Mouse (Mus musculus) kidney, embryonic 15.5 days (tissue): Measurements from ENCODE around the gene C130032M10Rik. TPM values are rescaled to one million over a fixed set of nuclear protein-coding genes. Genes with fewer than 3 reads are reported as not detected.
"Not testable (repeated sequence)": the region's sequence is repeated elsewhere in the genome, so short reads cannot be mapped to it uniquely, and the experiment has no call there.

Experiments used
- ATAC-seq: fragments of 200-750 bp; cut with Nextera tagmentation; replicated peaks from 2 replicates; pipeline ENCODE4 v1.8.0; 2017; ENCODE audit warnings: moderate TSS enrichment; ENCODE audit not compliant: low FRiP score
- H3K27ac ChIP-seq: fragments of 300-500 bp; sonication (generic); 2 replicates; pipeline ENCODE4 v1.5.1; 2015; ENCODE audit warnings: mild to moderate bottlenecking, inconsistent platforms
- H3K27me3 ChIP-seq: fragments of 300-500 bp; sonication (generic); 2 replicates; pipeline ENCODE4 v1.6.1; 2015; ENCODE audit warnings: inconsistent platforms
- H3K36me3 ChIP-seq: fragments of 300-500 bp; sonication (generic); 2 replicates; pipeline ENCODE4 v1.6.1; 2015; ENCODE audit warnings: inconsistent platforms
- H3K4me1 ChIP-seq: fragments of 300-500 bp; sonication (generic); 2 replicates; pipeline ENCODE4 v1.6.1; 2015; ENCODE audit warnings: inconsistent platforms
- H3K4me2 ChIP-seq: fragments of 300-500 bp; sonication (generic); 2 replicates; pipeline ENCODE4 v1.6.1; 2015; ENCODE audit warnings: moderate library complexity, mild to moderate bottlenecking, inconsistent platforms
- H3K4me3 ChIP-seq: fragments of 300-500 bp; sonication (generic); replicated peaks from 2 replicates; pipeline ENCODE4 v1.5.1; 2015; ENCODE audit warnings: mild to moderate bottlenecking, inconsistent platforms
- H3K9ac ChIP-seq: fragments of 300-500 bp; sonication (generic); 2 replicates; pipeline ENCODE4 v1.6.1; 2015; ENCODE audit warnings: mild to moderate bottlenecking, inconsistent platforms
- H3K9me3 ChIP-seq: fragments of 300-500 bp; sonication (generic); replicated peaks from 2 replicates; pipeline ENCODE4 v1.6.1; 2016; ENCODE audit warnings: inconsistent platforms
- WGBS: fragments of 180-500 bp; shearing (Covaris S2); methylation state at CpG from one replicate; pipeline ENCODE4 v1.1.7; 2015; ENCODE audit warnings: mixed read lengths; 5-methylcytosine and 5-hydroxymethylcytosine counted together
- polyA plus RNA-seq: library from polyadenylated mRNA; unstranded; fragments of >200 nt; fragmentation: Nextera tagmentation; extraction: Ambion mirVana; gene quantifications from 2 replicates; pipeline ENCODE4 v1.2.1, GENCODE M21; 2015

The C130032M10Rik gene
- polyA plus RNA-seq, 1 experiment from 2014 or later, result 0.62 TPM

- H3K27me3 ChIP-seq, H3K4me3 ChIP-seq, H3K4me2 ChIP-seq, H3K36me3 ChIP-seq, ATAC-seq, H3K9me3 ChIP-seq, H3K27ac ChIP-seq, H3K9ac ChIP-seq: not testable (repeated sequence)
- H3K4me1 ChIP-seq, result peaks cover 27% of the 10 kb centered on the region
- 66% methylated on average over 4 of the region's 4 CpGs for WGBS
Observed at GRCm38 (mm10) chr9:114520529-114520928, 5.0 kb downstream of the C130032M10Rik start.

- Histone ChIP-seq H3K4me3 (no peak overlapping the region), H3K27ac (no peak overlapping the region), H3K9ac (no peak overlapping the region), H3K9me3 (no peaks in the 10 kb centered on the region), H3K4me2 (no peak overlapping the region), H3K36me3 (no peaks in the 10 kb centered on the region), H3K27me3 (no peaks in the 10 kb centered on the region), H3K4me1 (peaks cover 36% of the 10 kb centered on the region)
- ATAC-seq, result no peak
- WGBS, result 68% methylated on average over 5 of the region's 5 CpGs
Observed at GRCm38 (mm10) chr9:114522041-114522440, 6.5 kb downstream of the C130032M10Rik start.

- 90% methylated on average over 9 of the region's 9 CpGs for WGBS
- Histone ChIP-seq H3K27me3 (no peaks in the 10 kb centered on the region), H3K4me2 (no peak overlapping the region), H3K9me3 (no peaks in the 10 kb centered on the region), H3K4me1 (peaks cover 39% of the 10 kb centered on the region), H3K9ac (no peak overlapping the region), H3K36me3 (no peaks in the 10 kb centered on the region), H3K27ac (no peak overlapping the region), H3K4me3 (no peak overlapping the region)
- no peak for ATAC-seq
Observed at GRCm38 (mm10) chr9:114522501-114522900, 7.0 kb downstream of the C130032M10Rik start.

DNA sequence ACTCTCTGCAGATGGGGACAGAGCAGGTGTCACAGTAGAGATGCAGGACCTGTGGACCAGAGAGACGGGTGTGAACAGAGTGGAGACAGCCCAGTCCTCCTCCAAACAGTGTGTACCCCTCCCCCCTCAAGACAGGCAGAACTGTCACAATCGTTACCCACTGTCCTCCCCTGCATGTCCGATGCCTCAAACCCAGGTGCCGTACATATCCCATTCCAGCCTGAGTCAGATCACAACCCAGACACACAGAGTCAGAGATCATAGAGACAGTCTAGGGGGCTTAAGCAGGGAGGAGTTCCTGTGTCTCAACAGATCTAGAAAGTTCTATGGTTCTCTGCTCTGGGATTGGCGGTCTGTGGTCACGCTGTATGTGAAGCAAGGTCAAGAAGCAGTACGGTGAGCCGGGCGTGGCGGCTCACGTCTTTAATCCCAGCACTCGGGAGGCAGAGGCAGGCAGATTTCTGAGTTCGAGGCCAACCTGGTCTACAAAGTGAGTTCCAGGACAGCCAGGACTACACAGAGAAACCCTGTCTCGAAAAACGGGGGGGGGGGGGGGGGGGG, 9.7 kb downstream of the C130032M10Rik start:
- Histone ChIP-seq H3K36me3 (no peaks in the 10 kb centered on the region), H3K27ac (no peak overlapping the region), H3K4me2 (no peak overlapping the region), H3K9ac (no peak overlapping the region), H3K4me1 (peaks cover 51% of the 10 kb centered on the region), H3K4me3 (no peak overlapping the region), H3K9me3 (no peaks in the 10 kb centered on the region), H3K27me3 (no peaks in the 10 kb centered on the region)
- 86% methylated on average over 13 of the region's 15 CpGs for WGBS
- no peak for ATAC-seq

DNA sequence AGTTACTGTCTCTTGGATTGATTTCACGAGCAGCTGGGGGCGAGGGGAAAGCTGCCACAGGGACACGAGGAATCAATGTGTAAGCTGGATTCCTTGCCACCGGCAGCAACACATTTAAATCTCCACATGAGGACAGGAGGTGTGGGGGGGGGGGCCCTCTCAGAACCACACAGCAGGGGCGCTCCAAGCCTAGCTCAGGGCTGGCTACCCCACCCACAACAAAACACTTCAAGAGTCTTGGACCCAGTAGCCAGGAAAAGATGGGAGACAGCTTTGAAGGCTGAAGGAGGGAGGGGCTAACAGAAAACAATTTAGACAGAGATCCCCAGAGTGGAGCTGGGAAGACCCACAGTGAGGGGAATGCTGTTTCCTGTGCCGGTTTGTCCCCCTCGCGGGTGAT, 10.4 kb downstream of the C130032M10Rik start:
- H3K4me1 ChIP-seq, result peaks cover 58% of the 10 kb centered on the region
- peak overlapping the region; percentile 52; the same call in 1 of the 2 replicates for H3K4me2 ChIP-seq
- no peak overlapping the region for H3K4me3 ChIP-seq
- peak overlapping the region; percentile 93 for H3K27ac ChIP-seq
- peak; percentile 20; the same call in 1 of the 2 replicates for ATAC-seq
- H3K36me3 ChIP-seq, result no peaks in the 10 kb centered on the region
- no peaks in the 10 kb centered on the region for H3K27me3 ChIP-seq
- peak overlapping the region; percentile 26; the same call in 1 of the 2 replicates for H3K9ac ChIP-seq
- 9% methylated on average over 8 of the region's 8 CpGs for WGBS
- H3K9me3 ChIP-seq, result no peaks in the 10 kb centered on the region

DNA sequence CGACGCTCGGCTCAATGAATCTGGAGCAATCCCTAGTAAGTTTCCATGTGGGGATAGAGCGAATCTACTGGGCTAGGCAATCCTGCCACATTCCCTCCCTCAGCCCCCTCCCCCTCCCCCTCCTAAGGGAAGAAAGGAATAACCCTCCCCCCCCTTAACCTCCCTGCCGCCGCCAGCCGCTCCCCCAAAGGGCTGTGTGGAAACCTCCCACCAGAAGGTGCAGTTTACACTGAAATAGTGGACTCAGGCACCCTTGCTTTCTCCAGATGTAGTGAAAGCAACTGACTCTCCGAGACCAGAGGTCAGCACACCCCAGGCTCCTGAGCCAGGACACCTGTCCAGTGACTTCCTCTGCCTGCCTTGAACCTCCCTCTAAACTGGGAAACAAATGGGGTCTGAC, 11.1 kb downstream of the C130032M10Rik start:
- ATAC-seq, result peak; percentile 22; the same call in 1 of the 2 replicates
- H3K27ac ChIP-seq, result peak overlapping the region; percentile 93
- H3K4me2 ChIP-seq, result peak overlapping the region; percentile 52
- H3K4me3 ChIP-seq, result peak overlapping the region; percentile 27
- H3K9me3 ChIP-seq, result no peaks in the 10 kb centered on the region
- WGBS, result 9% methylated on average over 8 of the region's 8 CpGs
- no peaks in the 10 kb centered on the region for H3K36me3 ChIP-seq
- H3K9ac ChIP-seq, result 0 out of 2 replicates have a peak overlapping the region, but pooled peaks have one; percentile 26
- H3K4me1 ChIP-seq, result peaks cover 65% of the 10 kb centered on the region
- H3K27me3 ChIP-seq, result no peaks in the 10 kb centered on the region

- WGBS, result 5% methylated on average over 16 of the region's 16 CpGs
Observed at GRCm38 (mm10) chr9:114527085-114527484, 11.6 kb downstream of the C130032M10Rik start.

GRCm38 (mm10) chr9:114527992-114528679, 12.6 kb downstream of the C130032M10Rik start:
- H3K4me1 ChIP-seq, result peaks cover 73% of the 10 kb centered on the region
- no peaks in the 10 kb centered on the region for H3K36me3 ChIP-seq
- H3K4me3 ChIP-seq, result no peak overlapping the region
- peak overlapping the region; percentile 41 for H3K4me2 ChIP-seq
- peak; percentile 59 for ATAC-seq
- H3K9me3 ChIP-seq, result no peaks in the 10 kb centered on the region
- H3K27ac ChIP-seq, result peak overlapping the region; percentile 71
- H3K9ac ChIP-seq, result no peak overlapping the region
- 22% methylated on average over 17 of the region's 17 CpGs for WGBS
- H3K27me3 ChIP-seq, result no peaks in the 10 kb centered on the region

More at GRCm38 (mm10) chr9:114527085-114527484, 11.6 kb downstream of the C130032M10Rik start:
- Histone ChIP-seq H3K4me2 (peak overlapping the region; percentile 52), H3K9me3 (no peaks in the 10 kb centered on the region), H3K4me3 (peak overlapping the region; percentile 27), H3K27me3 (no peaks in the 10 kb centered on the region), H3K9ac (no peak overlapping the region), H3K27ac (peak overlapping the region; percentile 93), H3K36me3 (no peaks in the 10 kb centered on the region), H3K4me1 (peaks cover 69% of the 10 kb centered on the region)
- peak; percentile 37 for ATAC-seq

- Histone ChIP-seq H3K4me3 (no peak overlapping the region), H3K36me3 (no peaks in the 10 kb centered on the region), H3K27me3 (no peaks in the 10 kb centered on the region), H3K4me1 (peaks cover 74% of the 10 kb centered on the region), H3K4me2 (peak overlapping the region; percentile 41; the same call in 1 of the 2 replicates), H3K27ac (peak overlapping the region; percentile 71), H3K9me3 (no peaks in the 10 kb centered on the region), H3K9ac (no peak overlapping the region)
- WGBS, result 47% methylated on average over 9 of the region's 9 CpGs
- no peak for ATAC-seq
Observed at GRCm38 (mm10) chr9:114528680-114529048, 13.2 kb downstream of the C130032M10Rik start.

GRCm38 (mm10) chr9:114531276-114531675, 15.8 kb downstream of the C130032M10Rik start:
- 4% methylated on average over 11 of the region's 11 CpGs for WGBS
- H3K36me3 ChIP-seq, result no peaks in the 10 kb centered on the region

DNA sequence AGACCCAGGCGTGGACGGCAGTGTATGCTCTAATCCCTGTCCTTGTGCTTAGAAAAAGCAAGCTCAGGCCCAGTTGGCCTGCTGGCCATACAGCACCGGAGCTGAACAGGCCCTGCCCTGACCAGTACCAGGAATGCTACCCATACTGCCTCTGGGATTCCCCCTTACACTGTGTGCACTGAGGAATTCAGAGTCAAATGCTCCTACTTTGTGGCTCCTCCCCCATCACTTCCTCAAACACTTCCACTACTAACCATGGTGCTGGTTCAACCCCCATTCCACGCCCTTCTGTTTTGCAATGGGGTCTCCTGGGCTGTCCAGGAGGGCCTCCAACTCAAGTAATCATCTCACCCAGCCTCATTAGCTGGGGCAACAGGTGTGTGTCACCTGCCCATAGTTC, 18.4 kb downstream of the C130032M10Rik start:
- H3K4me2 ChIP-seq, result no peak overlapping the region
- H3K4me1 ChIP-seq, result peaks cover 61% of the 10 kb centered on the region
- no peaks in the 10 kb centered on the region for H3K9me3 ChIP-seq
- H3K4me3 ChIP-seq, result no peak overlapping the region
- ATAC-seq, result 0 out of 2 replicates have a peak, but pooled peaks have one; percentile 14
- no peaks in the 10 kb centered on the region for H3K36me3 ChIP-seq
- 77% methylated on average over 4 of the region's 4 CpGs for WGBS
- H3K9ac ChIP-seq, result no peak overlapping the region
- no peaks in the 10 kb centered on the region for H3K27me3 ChIP-seq
- H3K27ac ChIP-seq, result no peak overlapping the region

More at GRCm38 (mm10) chr9:114531276-114531675, 15.8 kb downstream of the C130032M10Rik start:
- Histone ChIP-seq H3K9ac (no peak overlapping the region; the same call in 1 of the 2 replicates), H3K4me2 (peak overlapping the region; percentile 37), H3K27ac (peak overlapping the region; percentile 57), H3K27me3 (no peaks in the 10 kb centered on the region), H3K9me3 (no peaks in the 10 kb centered on the region), H3K4me3 (no peak overlapping the region), H3K4me1 (peaks cover 61% of the 10 kb centered on the region)
- ATAC-seq, result no peak

GRCm38 (mm10) chr9:114534747-114535517, 19.4 kb downstream of the C130032M10Rik start:
- Histone ChIP-seq H3K4me3 (no peak overlapping the region), H3K36me3 (no peaks in the 10 kb centered on the region), H3K9me3 (no peaks in the 10 kb centered on the region), H3K4me2 (no peak overlapping the region), H3K9ac (no peak overlapping the region), H3K27me3 (no peaks in the 10 kb centered on the region), H3K27ac (no peak overlapping the region), H3K4me1 (peaks cover 63% of the 10 kb centered on the region)
- no peak for ATAC-seq
- WGBS, result 82% methylated on average over 9 of the region's 9 CpGs
